Mouse (Mus musculus): ENCODE results near the gene Olfr33.

DNA sequence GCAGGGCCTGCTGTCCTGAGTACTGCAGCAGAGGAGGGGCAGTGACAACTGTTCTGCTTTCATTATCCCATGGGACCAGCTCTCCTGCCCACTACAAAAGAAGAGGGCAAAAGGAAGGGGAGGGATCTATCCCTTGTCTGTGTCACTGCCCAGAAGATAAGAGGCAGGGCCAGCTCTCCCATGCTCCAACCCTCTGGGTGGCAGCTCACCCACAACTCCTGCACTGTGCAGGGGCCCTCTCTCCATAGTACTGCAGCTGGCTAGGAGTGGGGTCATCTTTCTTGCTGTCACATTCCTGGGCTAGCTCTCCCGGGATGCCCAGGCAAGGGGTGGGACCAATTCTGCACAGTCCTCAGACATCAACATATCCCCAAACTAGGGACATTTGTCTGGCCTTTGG is 14.9 kb upstream of the Olfr33 start:
- TF ChIP-seq EP300 (IDR thresholded peaks at IDR 0.05; ENCODE audit: low read depth) (no peak), CTCF (IDR thresholded peaks at IDR 0.05; ENCODE audit: low read depth) (no peak)
